22 mouse cellular contexts compared by ENCODE assay signal in the genomic region with DNA sequence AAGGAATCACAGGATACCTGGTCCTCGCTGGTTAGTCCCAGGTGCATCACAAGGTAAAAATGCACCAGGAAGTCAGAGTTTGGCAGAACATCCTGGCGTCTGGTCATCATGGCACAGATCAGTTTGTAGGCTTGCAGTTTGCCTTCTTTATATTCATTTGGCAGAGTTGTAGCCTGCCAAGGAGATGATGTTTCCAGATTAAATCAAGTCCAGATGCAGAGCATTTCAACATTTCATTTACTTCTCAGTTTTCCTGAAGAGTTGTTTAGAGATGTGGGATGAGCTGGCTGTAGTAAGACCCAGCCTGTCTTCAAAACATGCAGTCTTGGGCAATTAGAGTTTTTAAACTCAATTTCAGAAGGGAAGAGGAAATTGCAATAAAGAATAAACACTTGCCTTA.
"Had no signal": no experiment of that assay in that cellular context is flagged by ENCODE, and none has a peak within 500 bp of the region (broad histone marks: within the 10 kb centered on the region; RNA-seq: fewer than 3 reads in every experiment).

No protein-coding gene starts in this region.

- H3K9ac ChIP-seq: limb, embryonic 13.5 days; liver, embryonic 12.5 days; liver, embryonic 15.5 days; midbrain, embryonic 13.5 days; neural tube, embryonic 13.5 days; stomach, embryonic 15.5 days had no signal

- H3K27ac ChIP-seq: limb, embryonic 10.5 days; limb, embryonic 13.5 days; liver, embryonic 12.5 days; liver, embryonic 15.5 days; midbrain, embryonic 10.5 days; midbrain, embryonic 13.5 days; neural tube, embryonic 13.5 days; stomach, embryonic 15.5 days had no signal

- DNase-seq: kidney, adult 18-20 months; kidney, adult 9 months; kidney, postnatal 14 days; kidney, postnatal 4 days; liver; lung, adult 18-20 months; lung, postnatal 14 days; retina, postnatal 1 day; right cerebral cortex, postnatal 25 days; spleen, adult 18-20 months; thymus, postnatal 25 days had no signal

- H3K27me3 ChIP-seq: limb, embryonic 13.5 days; liver, embryonic 12.5 days; liver, embryonic 15.5 days; megakaryocyte, embryonic 14.5 days; midbrain, embryonic 13.5 days; neural tube, embryonic 13.5 days; stomach, embryonic 15.5 days had no signal

- H3K36me3 ChIP-seq: liver, embryonic 15.5 days; stomach, embryonic 15.5 days had no signal

- H3K9me3 ChIP-seq: limb, embryonic 10.5 days; limb, embryonic 13.5 days; liver, embryonic 12.5 days; liver, embryonic 15.5 days; megakaryocyte, embryonic 14.5 days; midbrain, embryonic 10.5 days; midbrain, embryonic 13.5 days; neural tube, embryonic 13.5 days; stomach, embryonic 15.5 days had no signal

- H3K4me3 ChIP-seq: limb, embryonic 10.5 days; limb, embryonic 13.5 days; liver, embryonic 12.5 days; liver, embryonic 15.5 days; megakaryocyte, embryonic 14.5 days; midbrain, embryonic 10.5 days; midbrain, embryonic 13.5 days; myocyte; neural tube, embryonic 13.5 days; stomach, embryonic 15.5 days had no signal

- H3K4me2 ChIP-seq: limb, embryonic 13.5 days; liver, embryonic 12.5 days; liver, embryonic 15.5 days; midbrain, embryonic 13.5 days; neural tube, embryonic 13.5 days; stomach, embryonic 15.5 days had no signal

- H3K4me1 ChIP-seq: limb, embryonic 10.5 days; limb, embryonic 13.5 days; liver, embryonic 12.5 days; liver, embryonic 15.5 days; midbrain, embryonic 10.5 days; midbrain, embryonic 13.5 days; neural tube, embryonic 13.5 days; stomach, embryonic 15.5 days had no signal

- ATAC-seq: liver, embryonic 12.5 days; midbrain, embryonic 13.5 days; midbrain, embryonic 16.5 days had no signal
